Mouse (Mus musculus) lung, embryonic 15.5 days (tissue): ENCODE measurements around the gene Slc27a3. TPM values are rescaled to one million over a fixed set of nuclear protein-coding genes. Genes with fewer than 3 reads are reported as not detected.
A peak's percentile ranks its signal among the peaks of the same experiment; 100 is the strongest.
"Not testable (repeated sequence)": the region's sequence is repeated elsewhere in the genome, so short reads cannot be mapped to it uniquely, and the experiment has no call there.

Source experiments
- ATAC-seq: fragments of 200-750 bp; cut with Nextera tagmentation; 2 replicates; pipeline ENCODE4 v1.8.0; 2017; ENCODE audit warnings: moderate number of reproducible peaks, borderline replicate concordance; ENCODE audit not compliant: low FRiP score, low TSS enrichment; ENCODE audit errors: extremely low read depth
- H3K27ac ChIP-seq: fragments of 300-500 bp; sonication (generic); 2 replicates; pipeline ENCODE4 v1.5.1; 2015; ENCODE audit warnings: moderate library complexity, mild to moderate bottlenecking, inconsistent platforms
- H3K27me3 ChIP-seq: fragments of 300-500 bp; sonication (generic); 2 replicates; pipeline ENCODE4 v1.6.1; 2015; ENCODE audit warnings: inconsistent platforms
- H3K36me3 ChIP-seq: fragments of 300-500 bp; sonication (generic); 2 replicates; pipeline ENCODE4 v1.6.1; 2015; ENCODE audit warnings: inconsistent platforms
- H3K4me1 ChIP-seq: fragments of 300-500 bp; sonication (generic); 2 replicates; pipeline ENCODE4 v1.6.1; 2015; ENCODE audit warnings: inconsistent platforms
- H3K4me2 ChIP-seq: fragments of 300-500 bp; sonication (generic); 2 replicates; pipeline ENCODE4 v1.6.1; 2015; ENCODE audit warnings: inconsistent platforms, mild to moderate bottlenecking, moderate library complexity
- H3K4me3 ChIP-seq: fragments of 300-500 bp; sonication (generic); 2 replicates; pipeline ENCODE4 v1.5.1; 2015; ENCODE audit warnings: mild to moderate bottlenecking, inconsistent platforms
- H3K9ac ChIP-seq: fragments of 300-500 bp; sonication (generic); 2 replicates; pipeline ENCODE4 v1.6.1; 2015; ENCODE audit warnings: inconsistent platforms
- H3K9me3 ChIP-seq: fragments of 300-500 bp; sonication (generic); 2 replicates; pipeline ENCODE4 v1.6.1; 2016; ENCODE audit warnings: inconsistent platforms
- WGBS: fragments of 180-500 bp; shearing (Covaris S2); methylation state at CpG from one replicate; pipeline ENCODE4 v1.1.7; 2015; 5-methylcytosine and 5-hydroxymethylcytosine counted together
- polyA plus RNA-seq: library from polyadenylated mRNA; unstranded; fragments of >200 nt; fragmentation: Nextera tagmentation; extraction: Ambion mirVana; gene quantifications from 2 replicates; pipeline ENCODE4 v1.2.1, GENCODE M21; 2015

Slc27a3 gene
- polyA plus RNA-seq, 1 experiment from 2014 or later, result 25.8 TPM

DNA sequence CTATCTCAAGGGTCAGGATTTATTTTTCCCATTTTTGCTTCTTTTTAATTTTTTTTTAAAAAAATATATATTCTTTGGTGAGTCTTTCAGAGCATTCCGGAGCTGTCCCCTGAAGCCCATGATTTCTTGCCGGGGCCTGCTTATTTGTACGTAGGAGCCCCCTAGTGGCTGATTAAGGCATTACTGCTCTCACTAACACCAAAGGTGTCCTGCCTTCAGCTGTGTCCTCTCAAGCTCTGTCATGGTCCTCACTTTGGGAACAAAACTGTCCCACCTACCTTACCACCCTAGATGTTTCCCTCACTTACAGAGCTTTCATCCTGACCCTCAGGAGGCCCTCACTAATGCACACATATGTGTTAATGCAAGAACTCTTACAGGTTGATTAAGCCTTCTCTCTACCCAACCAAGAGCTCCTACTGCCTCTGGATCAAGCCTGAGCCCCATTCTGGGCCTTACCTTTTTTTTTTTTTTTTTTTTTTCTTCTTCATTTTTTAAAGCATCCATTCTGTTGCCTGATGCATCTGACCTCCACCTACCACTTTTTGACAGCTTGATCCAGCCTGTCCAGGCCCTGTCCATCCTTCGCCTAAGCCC is 16.2 kb downstream of the Slc27a3 start:
- WGBS, result 25% methylated on average over 4 of the region's 4 CpGs
- peak; percentile 67; the same call in 1 of the 2 replicates for ATAC-seq
- Histone ChIP-seq H3K9ac (no peak overlapping the region), H3K27me3 (no peaks in the 10 kb centered on the region), H3K9me3 (no peaks in the 10 kb centered on the region), H3K36me3 (no peaks in the 10 kb centered on the region), H3K27ac (no peak overlapping the region), H3K4me3 (no peak overlapping the region), H3K4me1 (peaks cover 4% of the 10 kb centered on the region; the same call in 1 of the 2 replicates), H3K4me2 (no peak overlapping the region)

DNA sequence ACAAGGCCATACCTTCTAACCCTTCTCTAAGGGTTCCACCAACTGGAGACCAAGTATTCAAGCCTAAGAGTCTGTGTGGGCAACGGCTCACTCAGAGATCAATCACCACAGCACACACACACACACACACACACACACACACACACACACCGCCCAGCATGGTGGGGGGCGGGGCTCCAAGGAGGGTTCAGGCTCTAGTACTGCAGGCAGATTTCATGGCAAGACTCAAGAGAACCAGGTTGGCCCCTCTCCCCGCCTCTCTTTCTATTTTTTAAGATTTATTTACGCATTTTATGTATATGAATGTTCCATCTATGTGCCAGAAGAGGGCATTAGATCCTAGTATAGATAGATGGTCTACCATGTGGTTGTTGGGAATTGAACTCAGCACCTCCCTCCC is 16.9 kb downstream of the Slc27a3 start:
- H3K9me3 ChIP-seq, result no peaks in the 10 kb centered on the region
- peaks cover 4% of the 10 kb centered on the region; the same call in 1 of the 2 replicates for H3K4me1 ChIP-seq
- no peaks in the 10 kb centered on the region for H3K36me3 ChIP-seq
- no peaks in the 10 kb centered on the region for H3K27me3 ChIP-seq
- ATAC-seq, result no peak
- H3K4me2 ChIP-seq, result no peak overlapping the region
- no peak overlapping the region for H3K9ac ChIP-seq
- 55% methylated on average over 5 of the region's 5 CpGs for WGBS
- no peak overlapping the region for H3K4me3 ChIP-seq
- H3K27ac ChIP-seq, result no peak overlapping the region

DNA sequence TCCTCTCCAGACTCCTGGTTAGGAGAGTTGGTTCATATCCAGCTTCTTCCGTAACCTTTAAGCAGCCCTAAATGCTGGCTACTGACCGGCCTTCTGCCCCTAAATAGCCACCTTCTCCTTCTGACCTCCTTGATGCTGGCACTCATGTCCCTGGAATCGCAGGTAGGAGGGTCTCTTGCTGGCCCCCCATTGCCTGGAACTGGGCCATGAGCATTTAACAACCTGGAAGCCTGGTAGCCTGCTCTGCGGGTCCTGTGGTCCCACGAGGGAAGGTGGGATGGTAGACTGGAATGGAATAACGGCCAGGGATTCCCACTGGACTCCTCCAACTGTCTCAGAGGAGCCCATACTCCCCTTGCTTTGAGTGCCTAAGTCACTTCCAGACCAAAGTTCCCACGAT is 17.9 kb downstream of the Slc27a3 start:
- Histone ChIP-seq H3K27me3 (no peaks in the 10 kb centered on the region), H3K9ac (no peak overlapping the region), H3K9me3 (no peaks in the 10 kb centered on the region), H3K36me3 (no peaks in the 10 kb centered on the region), H3K4me3 (no peak overlapping the region), H3K4me2 (no peak overlapping the region), H3K4me1 (peaks cover 4% of the 10 kb centered on the region; the same call in 1 of the 2 replicates), H3K27ac (no peak overlapping the region)
- no peak for ATAC-seq
- WGBS, result 76% methylated on average over 7 of the region's 7 CpGs

DNA sequence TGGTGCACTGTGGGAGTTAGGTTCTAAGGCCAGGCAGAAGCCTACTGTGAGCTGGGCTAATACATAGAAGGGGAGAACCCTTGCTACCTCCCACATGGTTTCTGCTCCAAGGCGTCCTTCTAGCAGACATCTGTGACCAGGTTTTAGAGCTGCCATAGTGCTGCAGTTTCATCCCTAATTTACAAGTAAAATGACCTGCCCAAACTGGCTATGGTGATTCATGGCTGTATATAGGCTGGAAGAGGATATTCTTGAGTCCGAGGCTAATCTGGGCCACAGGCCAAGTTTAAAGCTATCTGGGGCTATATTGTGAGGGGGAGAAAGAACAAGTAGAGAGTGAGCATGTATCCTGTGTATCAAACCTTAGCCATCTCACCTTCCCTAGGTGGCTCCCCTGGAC is 20.7 kb downstream of the Slc27a3 start:
- ATAC-seq, result no peak
- no peaks in the 10 kb centered on the region for H3K9me3 ChIP-seq
- no peak overlapping the region for H3K9ac ChIP-seq
- H3K36me3 ChIP-seq, result no peaks in the 10 kb centered on the region
- H3K4me3 ChIP-seq, result no peak overlapping the region
- no peaks in the 10 kb centered on the region for H3K27me3 ChIP-seq
- no peak overlapping the region for H3K4me2 ChIP-seq
- H3K4me1 ChIP-seq, result no peaks in the 10 kb centered on the region
- WGBS, result 28% methylated on average over 2 of the region's 2 CpGs
- no peak overlapping the region for H3K27ac ChIP-seq

DNA sequence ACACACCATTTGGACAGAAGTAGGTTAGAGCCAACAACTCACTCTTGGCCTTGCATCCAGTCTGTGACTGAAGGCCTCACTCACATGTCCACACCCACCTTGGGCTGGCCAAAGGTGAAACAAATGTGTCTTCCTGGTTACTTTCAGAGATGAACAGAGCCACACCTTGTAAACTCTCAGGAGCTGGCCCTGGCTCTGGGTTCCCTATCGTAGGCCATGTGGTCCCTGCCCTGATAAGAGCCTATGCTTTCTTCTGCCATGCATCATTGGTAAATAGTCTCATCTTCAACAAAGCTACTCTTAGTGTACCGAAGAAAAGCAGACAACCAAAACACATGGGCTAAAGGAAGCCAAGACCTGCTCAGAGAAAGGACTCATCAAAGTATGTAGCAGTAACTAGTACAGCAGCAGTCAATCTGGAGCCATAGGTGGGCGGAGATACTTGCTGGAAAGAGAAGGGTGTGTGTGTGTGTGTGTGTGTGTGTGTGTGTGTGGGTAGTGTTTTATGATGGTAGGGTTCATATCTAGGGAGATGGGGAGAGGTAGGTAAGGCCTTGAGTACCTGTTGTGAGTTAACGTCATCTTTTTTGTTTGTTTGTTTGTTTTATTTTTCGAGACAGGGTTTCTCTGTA is 22.6 kb downstream of the Slc27a3 start:
- ATAC-seq, result no peak
- Histone ChIP-seq H3K9ac (no peak overlapping the region), H3K9me3 (no peaks in the 10 kb centered on the region), H3K36me3 (peaks cover 6% of the 10 kb centered on the region), H3K4me1 (no peaks in the 10 kb centered on the region), H3K4me3 (no peak overlapping the region), H3K27me3 (no peaks in the 10 kb centered on the region), H3K27ac (no peak overlapping the region), H3K4me2 (no peak overlapping the region)
- 81% methylated on average over 5 of the region's 5 CpGs for WGBS

DNA sequence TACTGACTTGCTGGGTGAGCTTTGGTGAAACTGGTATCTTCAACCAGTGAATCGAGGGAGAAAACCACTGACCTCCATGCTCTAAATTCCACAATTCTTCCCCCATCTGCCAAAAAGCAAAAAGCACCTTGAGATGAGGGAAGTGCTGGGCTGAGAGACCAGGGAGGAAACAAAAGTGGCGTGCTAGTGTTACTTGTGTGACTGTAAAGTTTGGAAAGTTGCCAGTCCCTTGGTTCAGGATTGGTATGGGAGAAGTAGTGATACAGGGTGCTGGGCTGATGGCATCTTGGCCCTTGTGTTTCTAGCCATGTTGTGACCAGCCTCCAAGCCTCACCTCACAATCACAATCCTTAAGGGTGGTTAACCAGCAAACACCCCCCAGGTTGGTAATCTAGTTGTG is 27.4 kb downstream of the Slc27a3 start:
- Histone ChIP-seq H3K4me1 (no peaks in the 10 kb centered on the region), H3K9ac (no peak overlapping the region), H3K27ac (no peak overlapping the region), H3K9me3 (no peaks in the 10 kb centered on the region), H3K4me3 (no peak overlapping the region), H3K27me3 (no peaks in the 10 kb centered on the region), H3K4me2 (no peak overlapping the region), H3K36me3 (peaks cover 25% of the 10 kb centered on the region)
- ATAC-seq, result no peak
- 66% methylated on average over 2 of the region's 2 CpGs for WGBS

DNA sequence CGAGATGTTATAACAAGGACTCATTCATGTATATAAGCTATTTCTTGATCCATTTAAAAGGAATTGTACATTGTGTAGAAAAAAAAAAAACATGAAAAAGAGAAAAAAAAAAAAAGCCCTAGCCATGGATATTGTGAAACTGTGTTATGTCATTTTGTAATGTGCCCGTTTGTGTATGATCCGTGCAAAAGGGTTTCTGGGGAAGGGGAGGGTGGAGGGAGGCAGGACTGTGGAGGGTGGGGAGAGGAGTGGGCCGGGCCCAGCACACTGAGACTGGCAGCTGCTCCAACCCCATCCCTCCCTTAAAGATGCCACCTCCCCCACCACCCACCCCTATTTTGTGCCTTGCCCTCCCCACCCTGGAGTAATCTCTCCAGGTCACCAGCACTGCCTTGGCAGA is 28.3 kb downstream of the Slc27a3 start:
- WGBS, result 77% methylated on average over 4 of the region's 4 CpGs
- no peaks in the 10 kb centered on the region for H3K4me1 ChIP-seq
- ATAC-seq, result no peak

DNA sequence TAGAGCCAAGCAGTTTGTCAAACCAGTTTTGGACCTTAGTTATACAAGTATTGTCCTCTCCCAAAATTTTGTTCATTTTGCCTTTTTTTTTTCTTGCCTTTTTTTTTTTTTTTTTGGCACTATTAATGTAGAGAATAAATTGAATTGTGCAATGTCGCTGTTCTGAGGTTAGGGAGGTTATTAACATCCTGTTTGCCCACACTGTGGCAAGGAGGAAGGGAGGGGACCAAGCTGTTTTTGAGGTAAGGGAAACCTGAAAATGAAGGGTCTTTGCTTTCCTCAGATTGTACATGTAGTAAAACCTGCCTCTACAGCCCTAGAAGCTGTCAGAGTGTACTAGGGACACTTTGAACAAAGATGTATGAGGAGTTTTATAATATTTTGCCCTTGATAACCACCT is 30.5 kb downstream of the Slc27a3 start:
- H3K9me3 ChIP-seq, result no peaks in the 10 kb centered on the region
- H3K36me3 ChIP-seq, result peaks cover 53% of the 10 kb centered on the region
- no peaks in the 10 kb centered on the region for H3K27me3 ChIP-seq
- H3K4me1 ChIP-seq, result no peaks in the 10 kb centered on the region
- H3K9ac ChIP-seq, result no peak overlapping the region
- H3K4me2 ChIP-seq, result no peak overlapping the region
- ATAC-seq, result no peak
- no peak overlapping the region for H3K27ac ChIP-seq
- 84% methylated on average over 1 of the region's 1 CpGs for WGBS
- no peak overlapping the region for H3K4me3 ChIP-seq

More for the DNA sequence above, 28.3 kb downstream of the Slc27a3 start:
- Histone ChIP-seq H3K27ac (no peak overlapping the region), H3K9ac (no peak overlapping the region), H3K9me3 (no peaks in the 10 kb centered on the region), H3K27me3 (no peaks in the 10 kb centered on the region), H3K4me2 (no peak overlapping the region), H3K4me3 (no peak overlapping the region), H3K36me3 (peaks cover 30% of the 10 kb centered on the region)

DNA sequence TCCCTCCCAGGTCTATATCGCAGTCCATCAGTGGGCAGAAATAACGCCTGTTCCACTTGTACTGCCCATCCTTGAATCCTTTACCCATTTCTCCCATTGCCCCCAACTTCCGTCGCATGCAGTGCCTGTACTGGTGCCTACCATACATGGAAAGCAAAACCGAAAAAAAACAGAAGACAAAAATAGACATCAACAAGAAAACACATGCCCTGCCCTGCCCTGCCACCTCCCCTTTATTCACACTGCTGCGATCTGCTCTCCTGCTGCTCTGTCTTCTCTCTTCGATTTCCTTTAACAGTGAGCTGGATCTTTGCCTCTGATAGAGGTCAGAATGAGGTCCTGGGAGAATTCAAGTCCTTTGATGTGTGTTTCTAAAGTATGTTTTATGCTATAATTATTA is 31.8 kb downstream of the Slc27a3 start:
- WGBS, result 90% methylated on average over 7 of the region's 7 CpGs
- Histone ChIP-seq H3K9ac (no peak overlapping the region), H3K4me2 (no peak overlapping the region), H3K9me3 (no peaks in the 10 kb centered on the region), H3K36me3 (peaks cover 63% of the 10 kb centered on the region), H3K27ac (no peak overlapping the region), H3K27me3 (no peaks in the 10 kb centered on the region), H3K4me1 (no peaks in the 10 kb centered on the region), H3K4me3 (no peak overlapping the region)
- no peak for ATAC-seq

DNA sequence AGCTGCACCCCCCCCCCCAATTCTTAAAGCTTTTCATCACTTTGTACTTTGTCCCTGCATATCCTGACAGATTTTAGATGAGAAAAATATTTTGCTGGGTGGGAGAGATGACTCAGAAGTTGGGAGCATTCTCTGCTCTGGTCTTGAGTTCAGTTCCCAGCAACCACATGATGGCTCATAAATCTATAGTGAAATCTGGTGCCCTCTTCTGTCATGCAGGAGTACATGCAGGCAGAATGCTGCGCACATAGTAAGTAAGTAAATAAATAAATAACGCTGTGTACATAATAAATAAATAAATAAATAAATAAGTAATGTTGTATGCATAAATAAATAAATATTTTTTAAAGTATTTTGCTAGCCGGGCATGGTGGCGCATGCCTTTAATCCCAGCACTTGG is 41.9 kb downstream of the Slc27a3 start:
- Histone ChIP-seq H3K9me3 (no peaks in the 10 kb centered on the region), H3K27ac (no peak overlapping the region), H3K4me1 (no peaks in the 10 kb centered on the region), H3K4me3 (no peak overlapping the region), H3K4me2 (no peak overlapping the region), H3K9ac (no peak overlapping the region), H3K36me3 (peaks cover 54% of the 10 kb centered on the region), H3K27me3 (no peaks in the 10 kb centered on the region)
- no peak for ATAC-seq
- WGBS, result 97% methylated on average over 4 of the region's 4 CpGs

DNA sequence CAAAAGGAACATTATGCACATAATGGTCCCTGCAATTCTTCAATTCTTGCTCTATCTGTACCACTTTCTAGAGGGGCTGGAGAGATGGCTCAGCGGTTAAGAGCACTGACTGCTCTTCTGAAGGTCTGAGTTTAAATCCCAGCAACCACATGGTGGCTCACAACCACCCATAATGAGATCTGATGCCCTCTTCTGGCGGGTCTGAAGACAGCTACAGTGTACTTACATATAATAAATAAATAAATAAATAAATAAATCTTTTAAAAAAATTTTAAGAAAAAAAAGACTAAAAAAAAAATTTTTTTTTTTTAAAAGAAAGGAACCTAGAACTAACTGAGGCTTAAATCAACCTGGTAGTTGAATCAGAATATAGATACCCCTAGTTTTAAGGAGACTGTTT is 46.9 kb downstream of the Slc27a3 start:
- H3K4me2 ChIP-seq, H3K9me3 ChIP-seq, H3K4me3 ChIP-seq, H3K4me1 ChIP-seq, ATAC-seq, H3K9ac ChIP-seq, H3K27me3 ChIP-seq, H3K27ac ChIP-seq: not testable (repeated sequence)
- peaks cover 32% of the 10 kb centered on the region for H3K36me3 ChIP-seq
- WGBS, result 64% methylated on average over 2 of the region's 2 CpGs

DNA sequence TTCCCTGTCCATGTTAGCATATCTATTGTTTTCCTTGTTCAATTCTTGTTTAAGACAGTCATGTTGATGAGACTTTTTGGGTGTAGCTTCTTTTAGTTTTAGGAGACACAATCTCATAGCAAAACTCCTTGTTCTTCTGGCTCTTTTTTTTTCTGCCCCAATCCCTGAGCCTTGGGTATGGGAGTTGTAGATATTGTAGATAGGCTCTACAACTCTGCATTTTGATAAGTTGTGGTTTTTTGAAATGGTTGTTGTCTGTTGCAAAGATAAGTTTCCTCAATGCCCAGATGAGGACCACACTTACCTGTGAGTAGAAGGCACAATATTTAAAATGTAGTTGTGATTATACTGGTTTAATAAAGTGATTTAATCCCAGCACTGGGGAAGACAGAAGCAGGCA is 49.6 kb downstream of the Slc27a3 start:
- peaks cover 19% of the 10 kb centered on the region for H3K36me3 ChIP-seq
- no peaks in the 10 kb centered on the region for H3K4me1 ChIP-seq
- no peak for ATAC-seq
- H3K9me3 ChIP-seq, result no peaks in the 10 kb centered on the region
- H3K4me3 ChIP-seq, result no peak overlapping the region
- no peak overlapping the region for H3K27ac ChIP-seq
- H3K4me2 ChIP-seq, result no peak overlapping the region
- H3K9ac ChIP-seq, result no peak overlapping the region
- H3K27me3 ChIP-seq, result no peaks in the 10 kb centered on the region
